Mouse (Mus musculus) left cerebral cortex, adult 2 months (tissue): Measurements from ENCODE around the gene Ccdc28a. TPM values are rescaled to one million over a fixed set of nuclear protein-coding genes. Genes with fewer than 3 reads are reported as not detected.

Source experiments
- DNase-seq, 2 experiments: peaks; one replicate each; pipeline ENCODE4 v3.0.0; 2021 to 2022; ENCODE audit warnings: low spot score in 2 of 2, mixed read lengths in 1 of 2; ENCODE audit errors: extremely low spot score in 1 of 2
- H3K27ac ChIP-seq: fragments of 200-600 bp; 2 replicates; pipeline ENCODE4 v1.8.1; 2022
- H3K4me3 ChIP-seq: fragments of 200-600 bp; 2 replicates; pipeline ENCODE4 v1.8.1; 2022
- CTCF ChIP-seq: fragments of 200-600 bp; IDR thresholded peaks from 2 replicates; pipeline ENCODE4 v1.8.1; 2022; ENCODE audit warnings: antibody characterized with exemption, mild to moderate bottlenecking, moderate library complexity
- intact Hi-C: fragments of 180-260 bp; cut with DNase I; formaldehyde crosslinking; loops from one replicate; pipeline ENCODE4 v1.15.1; 2025
- long read RNA-seq, 2 experiments: library from polyadenylated mRNA; stranded (forward); transcript quantifications; one replicate each; pipeline ENCODE4 v2.0.0; 2021; ENCODE audit warnings: borderline mapping rate in 2 of 2
- total RNA-seq, 2 experiments: library from RNA; stranded (reverse); gene quantifications; 2 replicates each; pipeline ENCODE4 v1.2.3; 2021

Gene Ccdc28a
- 10 to 100 TPM; 34.0 to 34.9 TPM for total RNA-seq
- long read RNA-seq, experiment 1, transcript Ccdc28a-202 (6 exons, 1,190 nt), result major isoform, 25 of 32 reads
- long read RNA-seq, experiment 1, partial matches to known transcripts, result 0 of 32 reads
- long read RNA-seq, experiment 1, other reads (novel, unspliced or antisense), result 3 of 32 reads
- long read RNA-seq, experiment 2, transcript Ccdc28a-202 (6 exons, 1,190 nt), result major isoform, 13 of 24 reads
- long read RNA-seq, experiment 2, partial matches to known transcripts, result 1 of 24 reads
- long read RNA-seq, experiment 2, other reads (novel, unspliced or antisense), result 7 of 24 reads

DNA sequence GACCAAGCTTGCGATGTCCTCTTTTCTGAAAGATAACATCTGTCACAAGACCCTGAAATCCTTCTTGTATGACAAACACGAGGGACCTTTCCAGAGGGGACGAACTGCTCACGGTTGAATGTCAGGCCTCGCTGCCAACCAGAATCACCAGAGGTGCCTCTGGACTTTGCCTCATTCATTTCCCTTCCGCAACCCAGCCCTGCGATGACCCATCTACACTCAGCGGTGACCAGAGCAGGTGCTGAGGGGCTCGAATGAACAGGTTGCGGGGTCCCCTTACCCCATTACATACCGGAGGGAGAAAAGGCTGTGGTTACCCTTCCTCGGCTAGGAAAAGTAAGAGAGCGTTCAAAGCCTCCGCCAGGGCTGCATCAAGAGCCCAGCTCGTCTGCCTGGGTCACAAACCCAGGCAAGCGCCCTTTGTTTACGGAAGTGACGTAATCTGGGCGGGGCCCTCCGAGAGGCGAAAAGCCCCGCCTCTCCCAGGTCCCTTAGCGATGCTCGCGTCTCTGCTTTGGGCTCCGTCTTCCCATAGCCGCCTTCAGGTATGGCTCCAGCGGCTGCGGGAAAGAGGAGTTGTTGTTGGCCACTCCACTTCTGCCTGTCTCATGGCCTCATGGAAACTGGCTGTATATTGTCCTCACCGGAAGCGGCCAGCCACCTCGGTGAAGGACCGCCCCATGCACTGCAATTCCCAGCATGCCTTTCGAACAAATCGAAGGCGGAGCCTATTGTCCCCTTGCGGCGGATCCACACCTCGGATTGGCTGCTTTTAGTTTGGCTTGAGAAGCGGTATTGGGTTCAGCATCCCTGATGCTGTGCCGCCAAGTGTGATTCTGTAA, at the start of gene Ccdc28a:
Ccdc28a (minus strand) TSS at position 439 of the 842 bp plus-strand sequence.
- Histone ChIP-seq H3K27ac (peak within 1 kb of the TSS; percentile 99), H3K4me3 (peak within 1 kb of the TSS; percentile 65)
- peak; percentile 91 to 92 for DNase-seq
- no peak; the same call in none of the 2 replicates for TF ChIP-seq CTCF
- intact Hi-C loops, result loop anchor here (1.0 kb wide), 1 partner anchor 292 kb away; no protein-coding TSS in a partner anchor

DNA sequence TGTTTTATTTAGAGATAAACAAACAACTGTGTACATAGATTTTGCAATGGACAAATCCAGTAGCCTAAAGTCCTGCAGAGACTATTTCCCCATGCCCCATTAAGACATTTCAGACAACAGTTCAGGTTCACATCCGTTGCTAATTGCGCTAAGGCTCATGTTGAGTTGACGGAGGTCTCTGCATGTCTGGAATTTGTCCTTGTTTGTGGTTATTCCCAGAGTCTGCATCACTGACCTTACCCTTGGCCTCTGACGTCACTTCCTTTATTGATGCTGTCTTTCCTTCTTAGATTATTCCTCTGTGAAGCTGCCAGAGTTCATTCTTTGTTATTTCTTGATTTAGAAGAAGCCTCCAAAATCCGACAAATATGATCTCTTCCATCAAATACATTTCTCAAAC, 49.2 kb upstream of the Ccdc28a start:
- no peak overlapping the region for H3K4me3 ChIP-seq
- intact Hi-C loops, result no loop called here
- no peak for TF ChIP-seq CTCF
- H3K27ac ChIP-seq, result no peak overlapping the region
- DNase-seq, result no peak

DNA sequence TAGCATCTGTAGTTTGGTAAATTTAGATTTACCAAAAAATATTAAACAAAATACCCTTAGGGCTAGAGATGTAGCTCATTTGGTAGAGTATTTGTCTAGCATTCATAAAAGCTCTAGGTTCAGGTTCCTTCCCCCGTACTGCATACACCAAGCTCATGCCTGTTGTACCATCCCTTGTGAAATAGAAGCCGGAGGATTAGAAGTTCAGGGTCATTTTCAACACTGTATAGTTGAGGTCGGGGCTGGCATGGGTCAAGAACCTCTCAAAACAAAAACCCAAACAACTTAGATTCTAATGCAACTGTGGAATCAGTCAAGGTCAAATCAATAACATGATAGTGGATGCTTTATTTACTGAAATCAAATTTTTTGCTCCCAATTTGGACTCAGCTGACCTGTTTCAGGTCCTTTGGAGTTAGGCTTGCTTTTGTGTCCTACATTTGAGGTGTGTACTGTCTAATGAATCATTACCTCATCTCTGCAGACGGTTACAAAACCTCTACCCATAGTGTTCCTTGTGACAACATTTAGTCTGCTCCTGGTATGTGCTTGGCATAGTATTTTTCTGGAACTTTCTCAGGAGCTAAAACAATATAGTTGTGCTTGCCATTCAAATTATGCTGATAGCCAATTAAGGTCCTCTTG, 41.4 kb upstream of the Ccdc28a start:
- intact Hi-C loops, result no loop called here
- DNase-seq, result no peak
- no peak overlapping the region for H3K4me3 ChIP-seq
- H3K27ac ChIP-seq, result no peak overlapping the region
- no peak for TF ChIP-seq CTCF

DNA sequence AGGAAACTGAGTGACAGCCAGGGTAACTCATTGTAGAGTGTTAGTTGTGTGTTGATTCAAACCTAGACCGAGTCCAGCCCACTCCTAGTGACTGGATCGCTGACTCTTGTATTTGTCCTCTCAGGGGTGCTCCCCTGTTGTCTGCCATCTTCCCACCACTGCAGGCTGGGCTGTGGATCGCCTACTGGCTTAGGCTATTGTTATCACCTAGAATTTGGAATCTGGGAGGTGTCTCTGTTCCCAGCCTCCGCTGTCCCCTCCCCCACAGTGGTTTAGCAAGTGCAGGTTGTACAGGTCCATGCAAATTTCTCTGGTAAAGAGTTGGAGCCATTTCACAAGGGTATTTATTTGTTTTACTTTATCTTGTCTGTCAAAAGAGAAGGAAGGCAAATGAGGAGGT, 16.5 kb upstream of the Ccdc28a start:
- intact Hi-C loops, result no loop called here
- H3K4me3 ChIP-seq, result no peak overlapping the region
- H3K27ac ChIP-seq, result no peak overlapping the region
- TF ChIP-seq CTCF, result no peak
- DNase-seq, result no peak

DNA sequence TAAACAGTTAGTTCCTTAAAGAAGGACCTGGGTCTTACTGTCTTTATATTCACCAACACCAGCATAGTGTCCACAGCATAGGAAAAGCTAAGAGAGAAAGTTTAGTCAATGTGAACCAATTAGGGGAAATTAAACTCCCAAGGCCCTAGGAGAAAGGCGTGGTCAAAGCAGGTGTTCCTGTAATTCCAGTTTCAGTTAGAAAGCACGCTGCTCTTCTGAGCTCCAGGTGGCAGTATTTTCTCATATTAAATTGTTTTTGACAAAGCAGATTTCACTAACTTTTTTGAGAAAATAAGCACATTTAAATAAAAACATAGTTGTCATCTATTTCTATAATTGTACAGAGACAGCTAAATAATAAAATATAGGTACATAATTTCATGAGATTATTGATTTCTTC, 8.8 kb upstream of the Ccdc28a start:
- TF ChIP-seq CTCF, result peak; percentile 54
- H3K4me3 ChIP-seq, result no peak overlapping the region
- DNase-seq, result no peak
- intact Hi-C loops, result loop anchor here (2.0 kb wide), 1 partner anchor 147 kb away; no protein-coding TSS in a partner anchor
- H3K27ac ChIP-seq, result no peak overlapping the region

DNA sequence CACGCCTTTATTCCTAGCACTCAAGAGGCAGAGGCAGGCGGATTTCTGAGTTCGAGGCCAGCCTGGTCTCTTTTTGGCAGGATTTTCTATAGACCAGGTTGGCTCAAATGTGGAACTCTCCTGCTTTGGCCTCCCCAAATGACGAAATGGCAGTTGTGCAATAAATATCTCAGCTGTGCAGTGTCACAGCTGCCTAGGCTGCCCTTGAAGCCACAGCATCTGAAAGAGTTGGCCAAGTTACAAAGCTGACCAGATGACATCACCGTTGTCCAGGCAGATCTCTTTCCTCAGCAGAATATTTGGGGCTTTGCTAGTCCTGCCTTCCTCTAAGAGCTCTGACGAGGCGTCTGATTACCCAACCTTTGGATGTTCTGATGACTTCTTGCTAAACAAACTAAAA, 2.4 kb upstream of the Ccdc28a start:
- TF ChIP-seq CTCF, result no peak
- no peak for DNase-seq
- Histone ChIP-seq H3K4me3 (no peak overlapping the region), H3K27ac (no peak overlapping the region)
- intact Hi-C loops, result no loop called here

DNA sequence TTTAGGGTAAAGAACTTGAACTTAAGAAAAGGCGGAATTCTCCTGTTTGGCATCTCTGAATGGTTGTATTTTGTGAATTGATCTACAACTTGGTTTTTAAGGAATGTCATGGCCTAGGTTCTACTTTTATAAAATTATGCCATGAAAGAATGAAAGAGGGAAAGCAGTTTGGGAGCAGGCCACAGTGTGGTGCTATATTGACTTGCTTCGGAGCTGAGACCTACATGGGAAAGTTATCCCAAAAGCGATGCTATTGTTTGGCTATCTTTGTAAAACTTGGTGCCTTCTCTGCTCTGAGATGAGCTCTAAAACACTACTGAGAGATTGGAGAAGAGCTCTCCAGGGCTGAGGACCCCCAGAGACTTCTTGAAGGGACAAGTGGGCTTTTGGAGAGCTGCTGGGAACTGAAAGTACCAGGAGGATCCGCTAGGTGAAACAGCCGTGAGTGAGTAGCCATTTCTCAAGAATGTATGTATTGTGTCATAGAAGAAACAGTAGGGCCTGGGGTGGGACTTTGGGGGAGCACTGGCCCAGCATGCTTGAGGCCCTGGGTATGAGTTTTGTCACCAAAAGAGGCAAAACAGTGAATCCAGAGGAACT, 1.6 kb upstream of the Ccdc28a start:
- H3K27ac ChIP-seq, result no peak overlapping the region
- H3K4me3 ChIP-seq, result no peak overlapping the region
- peak; percentile 34 for TF ChIP-seq CTCF
- no peak for DNase-seq
- intact Hi-C loops, result no loop called here

DNA sequence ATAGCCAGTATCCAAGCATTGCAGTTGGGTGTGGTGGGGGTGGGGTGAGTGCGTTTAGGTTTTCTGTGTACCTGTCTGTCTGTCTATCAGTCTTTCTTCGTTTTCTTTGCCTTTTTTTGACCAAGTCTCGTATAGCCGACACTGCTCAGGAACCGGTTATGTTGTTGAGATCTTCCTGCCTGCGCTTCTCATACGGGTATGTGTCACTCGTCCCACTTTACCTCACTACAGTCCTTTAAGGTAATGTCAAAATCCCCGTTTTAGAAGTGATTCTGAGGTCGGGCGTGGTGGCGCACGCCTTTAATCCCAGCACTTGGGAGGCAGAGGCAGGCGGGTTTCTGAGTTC, 577 bp upstream of the Ccdc28a start:
- intact Hi-C loops, result loop anchor here (1.0 kb wide), 1 partner anchor 291 kb away; no protein-coding TSS in a partner anchor
- Histone ChIP-seq H3K27ac (peak overlapping the region; percentile 99), H3K4me3 (peak overlapping the region; percentile 65)
- no peak for TF ChIP-seq CTCF
- DNase-seq, result no peak

DNA sequence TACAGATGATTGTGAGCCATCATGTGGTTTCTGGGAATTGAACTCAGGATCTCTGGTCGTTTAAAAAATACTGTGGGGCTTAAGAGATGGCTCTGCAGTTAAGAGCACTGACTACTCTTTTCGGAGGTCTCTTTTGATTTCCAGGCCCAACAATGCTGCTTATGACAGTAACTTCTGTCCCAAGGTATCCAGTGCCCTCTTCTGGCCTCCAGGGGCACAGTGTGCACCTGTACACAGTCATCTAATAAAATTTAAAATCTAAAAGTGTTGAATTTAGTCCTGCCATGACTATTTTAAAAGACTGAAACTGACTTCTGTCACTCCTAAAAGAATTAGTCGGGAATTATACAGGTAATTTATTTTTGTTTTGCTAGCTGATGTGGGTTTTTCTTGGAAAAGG, 907 bp downstream of the Ccdc28a start:
- no peak for DNase-seq
- Histone ChIP-seq H3K4me3 (peak overlapping the region; percentile 65), H3K27ac (peak overlapping the region; percentile 99; the same call in 1 of the 2 replicates)
- peak; percentile 45 for TF ChIP-seq CTCF
- intact Hi-C loops, result no loop called here

DNA sequence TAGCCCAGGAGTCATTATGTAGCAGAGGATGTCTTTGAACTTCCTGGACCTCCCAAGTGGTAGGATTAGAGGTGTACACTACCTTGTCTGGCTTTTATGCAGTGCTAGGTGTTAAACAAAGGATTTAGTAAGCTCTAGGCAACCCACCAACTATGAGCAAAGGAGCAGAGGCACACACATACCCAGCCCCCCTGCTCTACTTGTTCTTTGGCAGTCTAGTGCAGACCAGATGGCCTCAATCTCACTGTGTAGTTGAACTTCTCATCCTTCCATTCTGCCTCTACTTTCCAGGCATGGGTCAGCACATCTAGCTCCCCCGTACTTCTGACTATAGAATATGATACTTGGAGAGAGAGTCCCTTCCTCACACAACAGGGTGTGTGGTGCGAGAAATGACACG, 10.4 kb downstream of the Ccdc28a start:
- H3K27ac ChIP-seq, result no peak overlapping the region
- intact Hi-C loops, result no loop called here
- DNase-seq, result no peak
- no peak for TF ChIP-seq CTCF
- H3K4me3 ChIP-seq, result no peak overlapping the region

DNA sequence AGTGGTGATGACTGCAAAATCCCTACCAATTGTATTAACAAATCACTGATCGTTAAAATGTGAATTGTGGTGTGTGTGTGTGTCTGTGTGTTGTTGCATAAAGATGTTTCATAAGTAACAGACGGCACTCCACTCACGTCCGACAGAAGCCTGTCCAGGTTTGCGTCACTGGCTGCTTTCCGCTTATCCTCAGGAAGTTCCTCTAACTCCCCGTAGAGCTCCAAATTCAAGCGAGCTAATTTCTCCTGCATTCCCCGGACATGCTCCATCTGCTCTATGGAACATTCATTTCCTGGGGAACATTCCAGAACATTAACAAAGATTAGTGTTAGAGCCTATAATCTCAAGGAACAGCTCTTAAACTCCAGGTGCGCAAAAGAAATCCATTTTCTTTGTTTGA, 15.4 kb downstream of the Ccdc28a start:
- no peak for DNase-seq
- H3K27ac ChIP-seq, result no peak overlapping the region
- intact Hi-C loops, result no loop called here
- no peak overlapping the region for H3K4me3 ChIP-seq
- TF ChIP-seq CTCF, result no peak

DNA sequence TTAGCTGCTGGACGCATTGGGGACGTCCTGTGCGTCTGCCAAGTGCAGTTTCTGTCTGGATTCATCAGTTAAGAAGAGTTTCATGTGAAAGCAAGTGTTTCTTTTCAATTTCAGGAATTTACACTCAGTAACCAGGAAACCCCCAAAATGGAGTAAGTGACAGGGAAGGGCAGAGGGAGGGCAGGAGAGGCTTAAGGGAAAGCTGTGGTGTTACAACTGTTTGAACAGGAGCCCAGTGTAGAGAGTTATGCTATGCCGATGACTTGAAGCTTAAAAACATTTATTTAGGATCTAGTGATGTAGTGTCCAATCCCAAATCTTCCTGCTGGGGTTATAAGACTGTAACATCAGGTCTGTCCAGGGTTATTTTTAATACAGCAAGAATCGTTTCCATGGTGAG, 20.7 kb downstream of the Ccdc28a start:
- H3K4me3 ChIP-seq, result no peak overlapping the region
- DNase-seq, result no peak
- no peak overlapping the region for H3K27ac ChIP-seq
- intact Hi-C loops, result no loop called here
- no peak for TF ChIP-seq CTCF
